Mouse (Mus musculus) midbrain, embryonic 14.5 days (tissue): Measurements from ENCODE around the gene Yif1b. TPM values are rescaled to one million over a fixed set of nuclear protein-coding genes. Genes with fewer than 3 reads are reported as not detected.

Experiments
- ATAC-seq: fragments of 200-750 bp; cut with Nextera tagmentation; 2 replicates; pipeline ENCODE4 v1.8.0; 2017; ENCODE audit warnings: moderate number of reproducible peaks, moderate library complexity; ENCODE audit not compliant: low FRiP score, low TSS enrichment
- DNase-seq: peaks from one replicate; pipeline ENCODE4 v3.0.0-alpha.2; 2015
- H3K27ac ChIP-seq: fragments of 300-500 bp; sonication (generic); replicated peaks from 2 replicates; pipeline ENCODE4 v1.5.1; 2014; ENCODE audit warnings: mild to moderate bottlenecking, low read depth, low read length, moderate library complexity
- H3K27me3 ChIP-seq: fragments of 300-500 bp; sonication (generic); 2 replicates; pipeline ENCODE4 v1.6.1; 2014; ENCODE audit warnings: low read length, control low read depth, mixed read lengths; ENCODE audit not compliant: control insufficient read depth, insufficient read depth
- H3K36me3 ChIP-seq: fragments of 300-500 bp; sonication (generic); 2 replicates; pipeline ENCODE4 v1.6.1; 2014; ENCODE audit warnings: low read length, control low read depth; ENCODE audit not compliant: control insufficient read depth, insufficient read depth
- H3K4me1 ChIP-seq: fragments of 300-500 bp; sonication (generic); 2 replicates; pipeline ENCODE4 v1.6.1; 2014; ENCODE audit warnings: mild to moderate bottlenecking, antibody characterized with exemption, low read length, control low read depth; ENCODE audit not compliant: control insufficient read depth, insufficient read depth
- H3K4me2 ChIP-seq: fragments of 300-500 bp; sonication (generic); 2 replicates; pipeline ENCODE4 v1.6.1; 2014; ENCODE audit warnings: mild to moderate bottlenecking, low read length, moderate library complexity
- H3K4me3 ChIP-seq: fragments of 300-500 bp; sonication (generic); replicated peaks from 2 replicates; pipeline ENCODE4 v1.5.1; 2014; ENCODE audit warnings: low read depth, low read length
- H3K9ac ChIP-seq: fragments of 300-500 bp; sonication (generic); replicated peaks from 2 replicates; pipeline ENCODE4 v1.6.1; 2014; ENCODE audit warnings: mild to moderate bottlenecking, low read length, moderate library complexity
- H3K9me3 ChIP-seq: fragments of 300-500 bp; sonication (generic); 2 replicates; pipeline ENCODE4 v1.6.1; 2016; ENCODE audit warnings: low read length, control low read depth, mixed read lengths; ENCODE audit not compliant: control insufficient read depth
- WGBS: fragments of 180-500 bp; shearing (Covaris S2); extraction: QIAGEN DNeasy Blood & Tissue Kit; methylation state at CpG from one replicate; pipeline ENCODE4 v1.1.7; 2014; 5-methylcytosine and 5-hydroxymethylcytosine counted together
- polyA plus RNA-seq: library from polyadenylated mRNA; unstranded; fragments of >200 nt; fragmentation: Nextera tagmentation; extraction: Ambion mirVana; gene quantifications from 2 replicates; pipeline ENCODE4 v1.2.1, GENCODE M21; 2014

Gene Yif1b
- polyA plus RNA-seq, 1 experiment from 2014 or later = 86.6 TPM

DNA sequence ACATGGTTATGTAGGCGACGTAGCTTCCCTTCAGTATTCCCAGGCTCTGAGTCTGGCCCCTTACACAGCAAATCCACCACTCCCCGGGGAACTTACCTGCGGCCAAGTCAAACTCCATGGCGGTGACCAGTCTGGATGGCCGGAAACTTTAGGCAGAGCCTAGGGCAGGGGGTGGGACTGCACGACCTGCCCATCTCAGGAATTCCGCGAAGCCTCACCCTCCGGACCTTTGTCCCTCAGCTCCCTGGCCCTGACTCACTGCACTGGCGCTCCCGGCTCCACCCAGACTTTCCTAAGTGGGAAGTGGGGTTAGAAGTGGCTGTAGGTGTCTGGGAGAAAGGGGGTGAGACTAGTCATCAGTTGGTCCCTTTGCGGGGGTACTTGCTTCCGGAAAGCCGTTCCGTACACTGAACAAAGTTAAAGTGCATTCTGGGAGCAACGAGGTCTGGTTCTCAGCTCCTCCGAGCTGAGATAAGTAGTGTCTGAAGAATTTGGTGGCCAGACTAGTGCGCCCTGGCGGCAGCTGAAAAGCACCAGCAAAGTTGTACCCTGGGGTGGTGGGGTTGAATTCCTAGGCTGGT, 10.2 kb downstream of the Yif1b start, which contains the start of gene 2200002D01Rik:
Gene 2200002D01Rik, minus strand, starts transcription at position 206 of the 581 bp plus-strand sequence.
- Histone ChIP-seq H3K36me3 (peaks cover 17% of the 10 kb centered on the region), H3K9me3 (no peaks in the 10 kb centered on the region), H3K9ac (0 out of 2 replicates have a peak within 1 kb of the TSS, but pooled peaks have one; percentile 26), H3K27me3 (peaks cover 17% of the 10 kb centered on the region), H3K4me3 (peak within 1 kb of the TSS; percentile 7; the same call in 1 of the 2 replicates), H3K4me1 (no peaks in the 10 kb centered on the region), H3K27ac (no peak within 1 kb of the TSS), H3K4me2 (peak within 1 kb of the TSS; percentile 35)
- 13% methylated on average over 20 of the region's 20 CpGs for WGBS
- DNase-seq (no peak), ATAC-seq (no peak)

DNA sequence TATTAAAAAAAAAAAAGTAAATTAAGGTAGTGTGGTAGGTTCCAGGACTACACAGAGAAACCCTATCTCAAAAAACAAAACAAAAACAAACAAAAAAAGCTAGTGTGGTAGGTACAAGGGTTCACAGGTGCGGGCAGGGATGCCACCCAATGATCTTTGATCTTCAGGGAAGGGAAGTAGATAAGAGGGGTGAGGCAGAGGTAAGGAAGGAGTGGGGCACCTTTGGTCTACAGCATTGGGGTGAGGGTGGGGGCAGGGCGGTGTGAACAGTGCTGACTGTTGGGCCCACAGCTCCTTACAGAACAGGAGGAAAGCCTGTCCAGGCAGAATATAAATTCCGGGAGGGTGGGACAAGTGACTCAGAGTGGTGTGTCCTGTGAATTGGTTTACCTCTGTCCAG, 13.0 kb downstream of the Yif1b start:
- Histone ChIP-seq H3K4me2 (no peak overlapping the region), H3K9me3 (no peaks in the 10 kb centered on the region), H3K4me3 (no peak overlapping the region), H3K9ac (no peak overlapping the region), H3K27me3 (peaks cover 17% of the 10 kb centered on the region), H3K4me1 (no peaks in the 10 kb centered on the region), H3K27ac (no peak overlapping the region), H3K36me3 (0 out of 2 replicates have a peak, but pooled peaks cover 4% of the 10 kb centered on the region)
- no peak for ATAC-seq
- WGBS = 92% methylated on average over 3 of the region's 3 CpGs
- DNase-seq = no peak

DNA sequence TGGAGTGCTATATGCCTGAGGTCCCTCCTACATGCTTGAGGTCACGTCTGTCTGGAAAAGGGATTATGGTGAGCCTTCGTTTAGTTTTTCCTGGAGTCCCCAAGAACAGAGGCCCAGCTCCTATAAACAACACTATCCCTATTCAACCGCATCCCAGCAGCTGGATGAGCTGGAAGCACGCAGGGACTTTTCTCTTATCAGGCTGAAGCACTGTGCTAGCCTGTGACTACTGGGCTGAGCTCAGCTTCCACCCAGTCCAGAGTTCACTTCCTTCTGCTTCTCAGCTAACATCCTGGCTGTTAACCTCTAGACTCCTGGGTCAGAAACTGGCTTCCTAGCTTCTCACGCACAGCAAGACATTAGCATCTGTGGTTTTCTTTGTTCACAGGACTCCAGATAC, 15.7 kb downstream of the Yif1b start:
- H3K9ac ChIP-seq = no peak overlapping the region
- no peak for DNase-seq
- H3K36me3 ChIP-seq = 0 out of 2 replicates have a peak, but pooled peaks cover 5% of the 10 kb centered on the region

DNA sequence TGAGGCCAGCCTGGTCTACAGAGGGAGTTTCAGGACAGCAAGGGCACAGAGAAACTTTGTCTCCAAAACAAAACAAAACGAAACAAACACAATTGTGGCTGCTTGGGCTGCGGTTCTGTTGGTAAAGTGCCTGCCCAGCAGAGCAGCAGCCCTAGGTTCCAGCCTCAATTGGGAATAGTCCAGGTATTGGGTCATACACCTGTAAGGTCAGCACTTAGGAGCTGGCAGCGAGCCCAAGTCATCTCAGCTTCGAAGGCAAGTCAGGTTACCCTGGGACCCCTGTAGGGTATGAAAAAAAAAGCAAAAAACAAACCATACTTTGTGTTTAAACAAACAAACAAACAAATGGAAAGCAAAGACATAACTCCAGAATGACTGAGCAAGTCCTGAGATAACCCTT, 17.7 kb downstream of the Yif1b start:
- no peak overlapping the region for H3K27ac ChIP-seq
- H3K9me3 ChIP-seq = no peaks in the 10 kb centered on the region
- H3K4me1 ChIP-seq = peaks cover 6% of the 10 kb centered on the region; the same call in 1 of the 2 replicates
- H3K36me3 ChIP-seq = 0 out of 2 replicates have a peak, but pooled peaks cover 5% of the 10 kb centered on the region
- H3K4me3 ChIP-seq = no peak overlapping the region
- H3K27me3 ChIP-seq = no peaks in the 10 kb centered on the region
- H3K4me2 ChIP-seq = no peak overlapping the region
- H3K9ac ChIP-seq = no peak overlapping the region
- ATAC-seq = no peak
- no peak for DNase-seq
- WGBS = 85% methylated on average over 4 of the region's 4 CpGs

More for the DNA sequence above, 15.7 kb downstream of the Yif1b start:
- no peaks in the 10 kb centered on the region for H3K9me3 ChIP-seq
- 49% methylated on average over 5 of the region's 5 CpGs for WGBS
- H3K4me3 ChIP-seq = no peak overlapping the region
- no peak for ATAC-seq
- 0 out of 2 replicates have a peak, but pooled peaks cover 2% of the 10 kb centered on the region for H3K27me3 ChIP-seq
- H3K27ac ChIP-seq = no peak overlapping the region
- no peaks in the 10 kb centered on the region for H3K4me1 ChIP-seq
- no peak overlapping the region for H3K4me2 ChIP-seq

DNA sequence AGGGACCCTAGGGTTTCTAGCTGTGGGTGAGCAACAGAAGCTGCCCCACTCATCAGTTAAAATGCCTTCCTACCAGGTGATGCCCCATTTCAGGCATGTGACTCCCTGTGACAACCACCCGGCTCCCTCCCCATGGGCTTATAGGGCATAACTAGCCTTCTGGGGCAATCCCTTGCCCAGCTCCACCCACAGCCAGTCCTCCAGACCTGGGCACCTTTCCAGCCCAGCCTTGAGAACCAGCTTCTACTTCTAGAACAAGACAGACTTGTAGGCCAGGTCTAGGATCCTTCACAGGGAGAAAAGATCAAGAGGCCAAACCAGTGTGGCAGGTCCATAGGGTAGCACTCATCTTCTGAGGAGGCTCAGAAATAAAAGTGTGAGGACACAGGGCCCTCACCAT, 19.2 kb downstream of the Yif1b start:
- H3K27me3 ChIP-seq = no peaks in the 10 kb centered on the region
- DNase-seq = no peak
- 92% methylated on average over 1 of the region's 1 CpGs for WGBS
- no peak overlapping the region for H3K9ac ChIP-seq
- no peaks in the 10 kb centered on the region for H3K9me3 ChIP-seq
- 0 out of 2 replicates have a peak, but pooled peaks cover 5% of the 10 kb centered on the region for H3K36me3 ChIP-seq
- H3K4me2 ChIP-seq = no peak overlapping the region
- no peak overlapping the region for H3K27ac ChIP-seq
- no peak overlapping the region for H3K4me3 ChIP-seq
- no peak for ATAC-seq
- H3K4me1 ChIP-seq = peaks cover 6% of the 10 kb centered on the region; the same call in 1 of the 2 replicates

DNA sequence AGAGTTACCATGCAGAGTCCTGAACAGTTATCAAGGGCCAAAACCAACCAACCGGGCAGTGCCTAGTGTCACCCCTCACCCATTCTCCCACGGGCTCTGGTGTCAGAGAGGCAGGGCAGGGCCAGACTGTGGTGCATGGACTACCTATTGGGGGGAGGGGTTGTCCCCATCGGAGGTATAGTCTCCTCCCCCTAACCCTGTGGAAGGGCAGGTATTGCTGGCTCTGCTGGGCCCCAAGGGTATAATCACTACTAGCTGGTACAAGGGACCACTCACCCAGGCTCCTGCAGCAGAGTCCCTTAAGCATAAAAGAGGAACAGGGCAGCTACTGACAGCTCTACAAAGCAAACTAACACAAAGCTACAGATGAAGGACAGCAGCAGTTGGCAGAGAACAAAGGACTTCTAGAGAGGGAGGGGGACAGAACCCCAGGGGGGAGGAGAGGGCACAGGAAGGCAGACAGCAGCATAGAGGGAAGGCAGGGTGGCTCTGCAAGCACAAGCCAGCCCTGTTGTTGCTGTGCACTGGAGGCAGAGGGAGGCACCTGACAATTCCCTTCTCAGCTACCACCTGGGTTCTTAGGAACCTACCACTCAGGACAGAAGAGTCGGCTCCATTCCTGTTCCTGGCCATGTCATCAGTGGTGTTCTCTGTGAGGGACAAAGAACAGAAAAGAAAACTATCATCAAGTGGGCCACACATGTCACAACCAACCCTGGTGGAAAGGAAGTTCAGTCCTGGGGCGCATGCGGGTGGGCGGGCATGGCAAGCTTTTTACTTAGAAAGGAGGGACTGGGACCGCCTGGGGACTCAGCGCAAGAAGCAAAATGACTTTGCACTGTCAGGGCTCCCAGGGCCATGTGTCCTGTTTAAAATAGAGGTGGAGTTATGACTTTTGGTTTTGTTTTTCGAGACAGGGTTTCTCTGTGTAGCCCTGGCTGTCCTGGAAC, 21.9 kb downstream of the Yif1b start:
- H3K4me1 ChIP-seq = peaks cover 6% of the 10 kb centered on the region; the same call in 1 of the 2 replicates
- ATAC-seq = peak; percentile 37; the same call in 1 of the 2 replicates

DNA sequence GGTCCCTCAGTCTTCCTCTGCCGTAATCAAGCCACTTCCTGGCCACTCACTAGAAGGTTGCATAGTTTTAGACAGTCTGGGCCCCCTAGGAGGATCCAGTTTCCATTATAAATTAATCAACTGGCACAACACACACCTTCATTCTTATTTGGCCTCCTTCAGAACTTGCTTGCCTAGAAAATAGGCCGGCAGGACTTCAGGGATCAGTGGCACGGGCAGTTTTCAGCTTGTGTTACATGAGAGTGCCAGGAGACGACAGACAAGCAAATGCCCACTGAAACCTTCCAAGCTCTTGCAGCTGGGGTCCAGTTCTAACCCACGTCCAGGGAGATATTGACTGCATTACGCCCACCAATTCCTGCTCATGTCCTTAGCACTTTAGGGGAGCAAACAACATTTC, 24.0 kb downstream of the Yif1b start:
- WGBS = 84% methylated on average over 6 of the region's 6 CpGs
- Histone ChIP-seq H3K4me3 (no peak overlapping the region), H3K9ac (no peak overlapping the region), H3K27me3 (no peaks in the 10 kb centered on the region), H3K36me3 (0 out of 2 replicates have a peak, but pooled peaks cover 5% of the 10 kb centered on the region), H3K4me1 (peaks cover 6% of the 10 kb centered on the region; the same call in 1 of the 2 replicates), H3K4me2 (no peak overlapping the region), H3K9me3 (no peaks in the 10 kb centered on the region), H3K27ac (no peak overlapping the region)
- ATAC-seq (no peak), DNase-seq (no peak)

More for the DNA sequence above, 21.9 kb downstream of the Yif1b start:
- peak; percentile 22 for DNase-seq
- WGBS = 62% methylated on average over 10 of the region's 10 CpGs
- Histone ChIP-seq H3K9ac (no peak overlapping the region), H3K9me3 (no peaks in the 10 kb centered on the region), H3K36me3 (0 out of 2 replicates have a peak, but pooled peaks cover 5% of the 10 kb centered on the region), H3K4me3 (no peak overlapping the region), H3K4me2 (no peak overlapping the region), H3K27ac (0 out of 2 replicates have a peak overlapping the region, but pooled peaks have one; percentile 32), H3K27me3 (no peaks in the 10 kb centered on the region)

DNA sequence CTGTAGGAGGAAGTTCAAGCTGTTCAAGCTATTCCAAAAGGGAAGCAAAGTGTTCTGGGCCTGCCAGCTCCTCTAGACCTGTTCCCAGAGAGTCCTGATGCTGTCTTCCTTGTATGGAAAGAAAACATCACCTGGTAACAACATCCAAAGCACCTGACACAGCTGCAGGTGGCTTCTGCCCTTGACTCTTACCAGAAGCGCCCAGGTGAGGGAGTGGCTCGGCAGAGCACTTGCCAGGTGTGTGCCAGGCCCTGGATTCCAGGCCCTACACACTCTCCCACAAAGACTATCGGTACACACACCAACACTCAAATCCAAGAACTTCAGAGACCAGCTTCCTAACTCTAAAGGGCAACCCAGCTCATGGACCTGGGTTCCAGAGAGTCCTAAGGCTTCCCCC, 25.7 kb downstream of the Yif1b start:
- Histone ChIP-seq H3K9ac (no peak overlapping the region), H3K9me3 (no peaks in the 10 kb centered on the region), H3K27me3 (no peaks in the 10 kb centered on the region), H3K4me3 (no peak overlapping the region), H3K36me3 (no peaks in the 10 kb centered on the region), H3K4me1 (peaks cover 6% of the 10 kb centered on the region; the same call in 1 of the 2 replicates), H3K27ac (no peak overlapping the region), H3K4me2 (no peak overlapping the region)
- DNase-seq = no peak
- 86% methylated on average over 3 of the region's 3 CpGs for WGBS
- ATAC-seq = no peak
